Mouse (Mus musculus) monocyte, adult 5-6 weeks (primary cell): ENCODE results near the gene Gm49392. TPM values are rescaled to one million over a fixed set of nuclear protein-coding genes. Genes with fewer than 3 reads are reported as not detected.

Experiments used
- ATAC-seq: fragments of 153-309, 156-312 bp; replicated peaks from 2 replicates; pipeline ENCODE4 v1.8.0; 2017; ENCODE audit warnings: mild to moderate bottlenecking; ENCODE audit not compliant: low TSS enrichment, insufficient number of reproducible peaks, severe bottlenecking, poor library complexity, low FRiP score
- total RNA-seq: library from RNA; stranded (forward); fragments of 200-1000, 200-491, 200-594 nt; gene quantifications from 3 replicates; pipeline ENCODE4 v1.2.3, GENCODE M21; 2017

The Gm49392 gene
- total RNA-seq, 1 experiment from 2014 or later, result 4.3 TPM

- ATAC-seq, result no peak
Observed at GRCm38 (mm10) chr13:60809690-60810089, 87.0 kb downstream of the Gm49392 start.

- no peak for ATAC-seq
Observed at GRCm38 (mm10) chr13:60802749-60803148, 93.9 kb downstream of the Gm49392 start, which contains the start of gene Ctsll3. TSS of gene Ctsll3 (minus strand) at chr13:60802849.

Other genes with a start within 250 kb of the Gm49392 start
- not detected in 3 replicates for gene BC051665, start 110.5 kb downstream of the Gm49392 start, total RNA-seq
- not detected in 3 replicates for gene Ctsll3, start 94.0 kb downstream of the Gm49392 start, total RNA-seq
- gene 4930486L24Rik, start 32.4 kb downstream of the Gm49392 start, total RNA-seq, result 2.1 TPM in 1 of 3 replicates, not detected in the others
- 49.2 to 249 TPM (median 61.2 TPM) in 3 replicates for gene Ctla2b, start 553 bp upstream of the Gm49392 start, total RNA-seq
- not detected in 3 replicates for gene Tpbpb, start 8.0 kb upstream of the Gm49392 start, total RNA-seq
- gene Gm49393, start 38.7 kb upstream of the Gm49392 start, total RNA-seq, result not detected in 3 replicates
- 15.1 to 325 TPM (median 39.5 TPM) in 3 replicates for gene Gm49391, start 39.7 kb upstream of the Gm49392 start, total RNA-seq
- gene Ctla2a, start 39.7 kb upstream of the Gm49392 start, total RNA-seq, result 225 to 1,243 TPM (median 270 TPM) in 3 replicates
- gene Tpbpa, start 45.1 kb upstream of the Gm49392 start, total RNA-seq, result not detected in 3 replicates
- gene Ctsj, start 109.1 kb upstream of the Gm49392 start, total RNA-seq, result not detected in 3 replicates
- gene Ctsq, start 143.7 kb upstream of the Gm49392 start, total RNA-seq, result not detected in 3 replicates